Mouse (Mus musculus): ENCODE results near the gene Duoxa2. TPM values are rescaled to one million over a fixed set of nuclear protein-coding genes. Genes with fewer than 3 reads are reported as not detected.

Duoxa2 gene
- not detected in 2 replicates for polyA plus RNA-seq (2012)

DNA sequence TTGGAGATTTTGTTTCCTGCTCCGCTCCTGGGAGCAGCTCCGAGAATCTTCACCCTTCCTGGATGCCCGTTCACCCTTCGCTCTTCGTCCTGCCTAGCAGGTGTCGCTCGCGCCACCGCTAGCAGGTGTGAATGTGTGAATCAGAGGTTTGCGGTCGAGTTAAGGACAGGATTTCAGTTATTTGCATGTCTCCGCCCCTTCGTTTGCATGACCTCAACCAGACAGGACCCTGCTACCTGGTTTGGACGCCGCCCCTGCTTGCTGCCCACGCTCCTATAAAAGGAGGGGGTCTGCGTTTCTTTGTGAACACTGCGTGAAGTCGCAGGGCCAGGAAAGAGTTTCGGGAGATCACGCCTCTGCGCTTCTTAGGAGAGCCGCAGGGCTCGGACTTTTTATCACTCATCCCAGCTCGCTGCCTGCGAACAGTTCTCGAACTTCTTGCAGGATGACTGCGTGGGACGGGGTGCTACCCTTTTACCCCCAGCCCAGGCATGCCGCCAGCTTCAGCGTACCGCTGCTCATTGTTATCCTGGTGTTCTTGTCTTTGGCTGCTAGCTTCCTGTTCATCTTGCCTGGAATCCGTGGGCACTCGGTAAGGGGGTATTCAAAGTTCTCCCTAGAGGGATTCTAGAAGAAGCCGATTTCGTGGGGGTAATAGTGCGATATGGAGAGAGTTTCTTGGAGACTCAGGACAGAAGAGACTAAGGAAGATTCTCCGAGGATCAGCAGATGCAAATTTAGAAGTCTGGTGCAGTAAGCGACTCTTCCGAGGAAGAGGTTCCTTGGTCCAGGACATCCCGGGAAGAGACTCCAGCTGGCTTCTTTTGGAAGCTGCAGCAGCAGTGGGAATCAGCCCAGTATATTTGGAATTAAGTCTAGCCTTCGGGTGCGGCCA is at the start of gene Duoxa2:
TSS of gene Duoxa2 (plus strand) at position 305 of the 895 bp plus-strand sequence.
- Histone ChIP-seq H3K4me1 (ENCODE audit: control insufficient read depth) (no peaks in the 10 kb centered on the region), H3K4me3 (replicated peaks) (no peak within 1 kb of the TSS)

DNA sequence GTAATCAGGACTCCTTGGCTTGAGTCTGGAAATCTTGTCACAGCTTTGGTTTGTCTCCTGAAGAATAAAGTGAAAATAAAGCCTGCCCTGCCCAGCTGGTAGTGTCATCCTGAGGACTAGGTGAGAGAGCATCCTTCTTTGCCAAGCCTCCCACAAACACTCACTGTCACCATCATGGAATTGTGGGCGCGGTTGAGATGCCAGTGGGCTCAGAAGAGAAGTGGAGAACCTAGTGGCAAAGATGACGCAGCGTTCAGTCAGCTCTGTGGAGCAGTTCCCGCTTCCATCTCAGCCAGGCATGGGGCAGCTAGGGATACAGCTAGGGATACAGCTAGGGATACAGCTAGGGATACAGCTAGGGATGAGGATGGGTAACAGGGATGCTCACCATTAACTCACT is 42.7 kb upstream of the Duoxa2 start:
- peaks cover 71% of the 10 kb centered on the region for H3K36me3 ChIP-seq (ENCODE audit: control insufficient read depth)
- H3K4me1 ChIP-seq (ENCODE audit: control insufficient read depth): no peaks in the 10 kb centered on the region
- no peaks in the 10 kb centered on the region for H3K9me3 ChIP-seq (ENCODE audit: control insufficient read depth, low read length)
- TF ChIP-seq TAL1 (IDR thresholded peaks at IDR 0.05; ENCODE audit: low read length) (no peak), GATA1 (IDR thresholded peaks at IDR 0.05; ENCODE audit: low read length) (no peak)
- no peaks in the 10 kb centered on the region for H3K27me3 ChIP-seq (ENCODE audit: control insufficient read depth)
- H3K4me3 ChIP-seq (replicated peaks): no peak overlapping the region

More for the DNA sequence above, at the start of gene Duoxa2:
- peaks cover 7% of the 10 kb centered on the region; the same call in 1 of the 2 replicates for H3K9me3 ChIP-seq (ENCODE audit: control insufficient read depth, low read length)
- H3K27me3 ChIP-seq (ENCODE audit: control insufficient read depth): peaks cover 92% of the 10 kb centered on the region
- no peaks in the 10 kb centered on the region for H3K36me3 ChIP-seq (ENCODE audit: control insufficient read depth)
- TF ChIP-seq TAL1 (IDR thresholded peaks at IDR 0.05; ENCODE audit: low read length) (no peak), GATA1 (IDR thresholded peaks at IDR 0.05; ENCODE audit: low read length) (no peak)

DNA sequence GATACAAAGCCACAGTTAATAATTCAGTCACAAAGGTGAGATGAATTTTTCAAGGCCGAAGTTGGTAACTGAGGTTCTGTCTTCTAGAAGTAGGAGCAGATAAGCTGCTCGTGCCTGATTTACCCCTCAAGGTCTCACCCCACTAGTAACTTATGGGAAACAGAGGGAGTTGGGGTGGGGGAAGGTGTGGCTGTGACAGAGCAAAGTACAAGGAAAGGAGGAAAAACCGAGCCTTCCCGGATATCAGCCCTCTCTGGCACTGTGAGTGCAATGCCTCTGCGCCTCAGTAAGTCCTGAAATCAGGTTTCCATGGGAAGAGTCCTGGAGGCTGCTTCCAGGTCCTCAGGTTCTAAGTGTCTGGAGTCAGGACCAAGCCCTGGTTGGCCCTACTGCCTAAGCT is 38.0 kb upstream of the Duoxa2 start:
- Histone ChIP-seq H3K9me3 (ENCODE audit: control insufficient read depth, low read length) (no peaks in the 10 kb centered on the region), H3K36me3 (ENCODE audit: control insufficient read depth) (peaks cover 72% of the 10 kb centered on the region), H3K4me1 (ENCODE audit: control insufficient read depth) (no peaks in the 10 kb centered on the region), H3K4me3 (replicated peaks) (no peak overlapping the region), H3K27me3 (ENCODE audit: control insufficient read depth) (no peaks in the 10 kb centered on the region)
- TF ChIP-seq TAL1 (IDR thresholded peaks at IDR 0.05; ENCODE audit: low read length) (no peak), GATA1 (IDR thresholded peaks at IDR 0.05; ENCODE audit: low read length) (no peak)

DNA sequence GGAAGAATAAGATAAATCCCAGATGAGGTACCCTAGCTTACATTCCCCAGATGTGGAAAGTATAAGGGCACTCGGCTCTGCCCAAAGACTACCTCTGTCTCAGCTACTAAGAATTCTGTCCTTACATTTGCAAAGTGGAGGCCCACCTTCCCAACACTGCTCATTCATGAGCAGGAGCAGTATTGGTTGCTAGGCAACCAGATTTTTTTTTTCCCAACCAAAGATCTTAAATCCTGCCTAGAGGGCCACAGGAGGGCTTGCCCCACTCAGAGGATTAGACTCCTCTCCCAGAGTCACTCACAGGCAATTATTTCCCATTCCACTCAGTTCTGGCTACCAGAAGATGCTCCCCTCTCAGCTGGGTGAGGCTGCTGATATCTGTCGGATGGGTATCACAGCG is 34.0 kb upstream of the Duoxa2 start:
- H3K36me3 ChIP-seq (ENCODE audit: control insufficient read depth): peaks cover 39% of the 10 kb centered on the region
- no peaks in the 10 kb centered on the region for H3K27me3 ChIP-seq (ENCODE audit: control insufficient read depth)
- no peak overlapping the region for H3K4me3 ChIP-seq (replicated peaks)
- no peaks in the 10 kb centered on the region for H3K9me3 ChIP-seq (ENCODE audit: control insufficient read depth, low read length)
- no peaks in the 10 kb centered on the region for H3K4me1 ChIP-seq (ENCODE audit: control insufficient read depth)
- TF ChIP-seq GATA1 (IDR thresholded peaks at IDR 0.05; ENCODE audit: low read length) (no peak), TAL1 (IDR thresholded peaks at IDR 0.05; ENCODE audit: low read length) (no peak)

DNA sequence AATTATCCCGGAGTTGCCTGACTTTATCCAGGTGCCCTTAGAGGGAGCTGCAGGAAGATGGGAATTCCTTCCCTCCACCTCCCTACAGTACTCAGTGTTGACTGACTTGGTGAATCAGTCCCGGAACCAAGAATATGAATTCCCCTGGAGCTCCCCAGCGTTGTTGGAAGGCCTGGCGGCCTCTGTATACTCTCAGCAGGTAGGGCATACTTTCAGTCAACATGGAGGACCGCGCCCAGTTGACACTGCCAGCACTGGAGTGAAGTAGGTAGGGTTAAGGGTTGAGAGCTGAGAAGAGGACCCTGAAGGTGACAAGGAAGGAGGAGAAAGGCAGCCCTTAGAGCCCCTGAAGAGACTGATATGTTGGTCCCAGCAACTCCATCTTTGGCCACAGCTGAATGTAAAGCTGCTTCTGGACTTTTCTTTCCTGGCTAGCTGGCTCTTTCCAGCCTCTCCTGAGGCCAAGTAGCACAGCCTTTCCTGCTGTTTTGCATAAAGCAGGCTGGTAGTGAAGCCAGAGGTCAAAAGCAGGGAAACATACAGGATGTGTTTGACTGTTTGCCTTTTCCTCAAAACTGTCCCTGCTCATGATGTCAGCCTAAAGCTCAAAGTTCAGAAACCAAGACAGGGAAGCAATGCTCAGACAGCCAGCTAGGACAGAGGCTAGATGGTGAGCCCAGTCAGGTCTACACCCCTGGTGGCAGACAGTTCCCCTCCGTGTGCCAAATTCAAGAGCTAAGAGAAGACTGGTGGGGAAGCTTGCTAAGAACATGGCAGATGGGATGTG is 32.1 kb upstream of the Duoxa2 start:
- peaks cover 20% of the 10 kb centered on the region for H3K36me3 ChIP-seq (ENCODE audit: control insufficient read depth)
- H3K4me1 ChIP-seq (ENCODE audit: control insufficient read depth): peaks cover 6% of the 10 kb centered on the region
- TF ChIP-seq TAL1 (IDR thresholded peaks at IDR 0.05; ENCODE audit: low read length): no peak
- TF ChIP-seq GATA1 (IDR thresholded peaks at IDR 0.05; ENCODE audit: low read length): no peak
- no peak overlapping the region for H3K4me3 ChIP-seq (replicated peaks)
- no peaks in the 10 kb centered on the region for H3K9me3 ChIP-seq (ENCODE audit: control insufficient read depth, low read length)
- no peaks in the 10 kb centered on the region for H3K27me3 ChIP-seq (ENCODE audit: control insufficient read depth)

DNA sequence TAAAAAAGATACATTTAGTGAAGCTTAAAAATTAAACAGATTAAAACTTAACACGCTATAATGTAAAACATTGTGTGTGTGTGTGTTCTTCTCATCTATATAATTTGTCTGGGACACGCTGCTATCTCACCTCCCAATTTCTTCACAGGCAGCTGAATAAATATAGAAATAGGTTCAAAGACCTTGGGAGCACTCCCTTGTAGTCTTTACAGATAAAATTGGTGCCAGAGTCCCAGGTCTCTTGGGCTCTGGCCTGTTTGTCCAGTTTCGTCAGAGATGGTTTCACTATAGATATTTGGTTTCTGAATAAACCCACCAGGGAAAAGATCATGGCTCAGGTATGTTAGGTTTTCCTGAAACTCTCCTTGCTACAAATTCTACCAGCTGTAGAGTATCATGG is 19.9 kb upstream of the Duoxa2 start:
- H3K27me3 ChIP-seq (ENCODE audit: control insufficient read depth): no peaks in the 10 kb centered on the region
- peaks cover 7% of the 10 kb centered on the region; the same call in 1 of the 2 replicates for H3K9me3 ChIP-seq (ENCODE audit: control insufficient read depth, low read length)
- no peak overlapping the region for H3K4me3 ChIP-seq (replicated peaks)
- H3K36me3 ChIP-seq (ENCODE audit: control insufficient read depth): no peaks in the 10 kb centered on the region
- no peak for TF ChIP-seq GATA1 (IDR thresholded peaks at IDR 0.05; ENCODE audit: low read length)
- no peak for TF ChIP-seq TAL1 (IDR thresholded peaks at IDR 0.05; ENCODE audit: low read length)
- no peaks in the 10 kb centered on the region for H3K4me1 ChIP-seq (ENCODE audit: control insufficient read depth)

DNA sequence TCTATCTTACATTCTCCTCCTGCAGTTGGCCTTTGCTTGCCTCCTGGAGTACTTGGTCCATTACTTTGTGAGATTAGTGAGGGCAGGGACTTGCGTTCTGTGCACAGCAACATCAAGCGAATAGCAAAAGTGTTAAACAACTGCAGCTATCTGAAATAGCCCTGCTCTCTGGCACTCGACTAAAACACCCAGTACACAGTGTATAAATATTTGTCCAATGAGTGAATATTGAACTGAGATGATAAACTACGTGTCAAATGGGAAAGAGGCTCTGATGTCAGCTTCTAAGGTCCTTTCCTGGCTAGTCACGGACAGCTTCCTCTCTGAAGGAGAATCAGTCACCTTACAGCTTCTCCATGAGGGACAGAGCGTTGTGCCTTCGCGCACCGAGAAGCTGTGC is 14.6 kb upstream of the Duoxa2 start:
- Histone ChIP-seq H3K9me3 (ENCODE audit: control insufficient read depth, low read length) (peaks cover 7% of the 10 kb centered on the region; the same call in 1 of the 2 replicates), H3K36me3 (ENCODE audit: control insufficient read depth) (no peaks in the 10 kb centered on the region), H3K27me3 (ENCODE audit: control insufficient read depth) (no peaks in the 10 kb centered on the region), H3K4me1 (ENCODE audit: control insufficient read depth) (no peaks in the 10 kb centered on the region), H3K4me3 (replicated peaks) (no peak overlapping the region)
- no peak for TF ChIP-seq TAL1 (IDR thresholded peaks at IDR 0.05; ENCODE audit: low read length)

DNA sequence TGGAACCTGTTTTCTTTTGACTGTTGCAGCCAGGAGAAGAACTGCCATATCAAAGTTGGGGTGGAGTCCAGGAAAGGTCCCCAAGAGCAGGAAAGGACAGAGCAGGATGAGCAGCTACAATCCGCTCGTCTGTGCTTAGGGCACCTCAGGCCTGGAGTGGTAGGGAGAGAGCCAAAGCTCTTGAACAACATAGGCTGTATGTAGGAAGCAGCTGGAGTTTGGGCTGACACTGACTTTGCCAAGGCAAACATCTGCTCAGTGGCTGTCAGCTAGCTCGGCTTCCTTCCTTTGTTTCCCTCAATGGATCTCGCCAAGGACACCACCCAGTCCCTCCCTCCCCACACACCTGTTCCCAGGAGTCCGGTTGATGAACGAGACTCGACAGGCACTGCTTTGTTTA is 12.6 kb upstream of the Duoxa2 start:
- Histone ChIP-seq H3K36me3 (ENCODE audit: control insufficient read depth) (no peaks in the 10 kb centered on the region), H3K4me1 (ENCODE audit: control insufficient read depth) (no peaks in the 10 kb centered on the region), H3K27me3 (ENCODE audit: control insufficient read depth) (no peaks in the 10 kb centered on the region), H3K9me3 (ENCODE audit: control insufficient read depth, low read length) (peaks cover 7% of the 10 kb centered on the region; the same call in 1 of the 2 replicates), H3K4me3 (replicated peaks) (no peak overlapping the region)
- TF ChIP-seq GATA1 (IDR thresholded peaks at IDR 0.05; ENCODE audit: low read length): no peak
- no peak for TF ChIP-seq TAL1 (IDR thresholded peaks at IDR 0.05; ENCODE audit: low read length)

DNA sequence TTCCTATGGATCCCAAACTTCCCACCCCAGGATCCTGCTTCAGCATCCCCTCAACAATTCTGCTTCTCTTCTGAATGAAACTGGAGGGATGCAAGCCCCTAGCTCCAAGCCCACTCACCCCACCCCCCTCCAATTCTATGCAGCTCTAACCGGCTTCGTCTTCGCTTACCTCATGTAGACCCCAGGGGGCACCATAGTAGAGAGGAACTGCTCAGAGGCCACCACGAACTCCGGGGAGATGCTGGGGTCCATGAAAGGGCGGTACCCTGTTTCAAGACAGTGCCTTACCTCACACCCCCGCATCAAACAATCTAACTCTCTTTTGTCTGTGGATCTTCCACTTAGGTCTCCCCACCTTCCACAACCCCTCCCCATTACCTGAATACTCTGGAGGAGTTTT is 3.8 kb upstream of the Duoxa2 start:
- Histone ChIP-seq H3K9me3 (ENCODE audit: control insufficient read depth, low read length) (peaks cover 5% of the 10 kb centered on the region; the same call in 1 of the 2 replicates), H3K27me3 (ENCODE audit: control insufficient read depth) (peaks cover 65% of the 10 kb centered on the region), H3K4me3 (replicated peaks) (no peak overlapping the region), H3K36me3 (ENCODE audit: control insufficient read depth) (no peaks in the 10 kb centered on the region), H3K4me1 (ENCODE audit: control insufficient read depth) (no peaks in the 10 kb centered on the region)
- TF ChIP-seq TAL1 (IDR thresholded peaks at IDR 0.05; ENCODE audit: low read length) (no peak), GATA1 (IDR thresholded peaks at IDR 0.05; ENCODE audit: low read length) (no peak)
